Mouse (Mus musculus) urinary bladder, postnatal 0 days (tissue): ENCODE measurements around the gene Hsd3b2. TPM values are rescaled to one million over a fixed set of nuclear protein-coding genes. Genes with fewer than 3 reads are reported as not detected.

ENCODE experiments used
- polyA plus RNA-seq: library from polyadenylated mRNA; unstranded; fragments of >200 nt; fragmentation: Nextera tagmentation; extraction: Ambion mirVana; gene quantifications from 2 replicates; pipeline ENCODE4 v1.2.1, GENCODE M21; 2015

Hsd3b2 gene
- polyA plus RNA-seq = 0.04 TPM in 1 of 2 replicates, not detected in the other

GRCm38 (mm10) chr3:98724376-98724775 lies at the start of gene Hsd3b2:
TSS of gene Hsd3b2 (minus strand) at chr3:98724543.

Other genes starting within 250 kb of the Hsd3b2 start
- gene Hsd3b4, start 214.0 kb downstream of the Hsd3b2 start, polyA plus RNA-seq = not detected in 2 replicates
- gene Gm10681, start 135.7 kb downstream of the Hsd3b2 start, polyA plus RNA-seq = not detected in 2 replicates
- gene Hsd3b5, start 94.3 kb downstream of the Hsd3b2 start, polyA plus RNA-seq = not detected in 2 replicates
- not detected in 2 replicates for gene Hsd3b3, start 38.6 kb upstream of the Hsd3b2 start, polyA plus RNA-seq
- gene Hsd3b6, start 89.9 kb upstream of the Hsd3b2 start, polyA plus RNA-seq = not detected in 2 replicates
- gene Hsd3b1, start 135.3 kb upstream of the Hsd3b2 start, polyA plus RNA-seq = not detected in 2 replicates
- gene Hao2, start 168.7 kb upstream of the Hsd3b2 start, polyA plus RNA-seq = 0.13 TPM in 1 of 2 replicates, not detected in the other